Mouse (Mus musculus) embryonic fibroblast, embryonic 13.5 days (primary cell): ENCODE data around the gene 2310057N15Rik.

ENCODE experiments used
- CTCF ChIP-seq: IDR thresholded peaks from 2 replicates; pipeline ENCODE4 v1.5.1; 2011; ENCODE audit warnings: mild to moderate bottlenecking, control low read depth, low read length, moderate library complexity, borderline replicate concordance; ENCODE audit not compliant: insufficient read depth
- POLR2A ChIP-seq: IDR thresholded peaks from 2 replicates; pipeline ENCODE4 v1.6.1; 2011; ENCODE audit warnings: low read depth, mild to moderate bottlenecking, control low read depth, low read length, moderate library complexity

DNA sequence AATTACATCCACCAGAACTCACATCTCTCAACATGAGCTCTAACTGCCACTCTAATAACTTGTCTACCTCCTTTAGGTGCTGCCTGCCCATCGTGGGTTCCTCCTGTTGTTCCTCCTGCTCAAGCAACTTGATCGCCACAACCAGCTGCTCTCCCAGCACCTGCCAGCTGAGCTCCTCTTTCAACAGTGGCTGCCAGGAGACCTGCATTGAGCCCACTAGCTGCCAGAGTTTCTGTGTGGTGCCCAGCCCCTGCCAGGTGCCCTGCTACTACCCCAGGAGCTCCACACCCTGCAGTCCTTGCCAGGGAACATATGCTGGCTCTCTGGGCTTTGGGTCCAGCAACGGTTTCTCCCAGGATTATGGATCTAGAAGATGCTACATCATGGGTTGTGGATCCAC, 46.1 kb upstream of the 2310057N15Rik start, which contains the start of gene Krtap15:
- TF ChIP-seq CTCF (no peak), POLR2A (no peak)
